Mouse (Mus musculus) adrenal gland, postnatal 36 days (tissue): ENCODE data around the gene Ykt6. TPM values are rescaled to one million over a fixed set of nuclear protein-coding genes. Genes with fewer than 3 reads are reported as not detected.
"Not testable (repeated sequence)": the region's sequence is repeated elsewhere in the genome, so short reads cannot be mapped to it uniquely, and the experiment has no call there.

ENCODE experiments used
- DNase-seq, 2 experiments: peaks; one replicate each; pipeline ENCODE4 v3.0.0; 2021; ENCODE audit warnings: mixed read lengths in 1 of 2
- long read RNA-seq, 2 experiments: library from polyadenylated mRNA; stranded (forward); transcript quantifications; one replicate each; pipeline ENCODE4 v2.0.0; 2021; ENCODE audit warnings: borderline sequencing depth in 2 of 2
- total RNA-seq, 2 experiments: library from RNA; stranded (reverse); gene quantifications; 2 replicates each; pipeline ENCODE4 v1.2.3; 2021

Gene Ykt6
- 10 to 100 TPM; 70.0 to 86.4 TPM for total RNA-seq
- long read RNA-seq, experiment 1, transcript Ykt6-201 (7 exons, 2,541 nt) = major isoform, 42 of 70 reads
- long read RNA-seq, experiment 1, partial matches to known transcripts = 0 of 70 reads
- long read RNA-seq, experiment 1, other reads (novel, unspliced or antisense) = 28 of 70 reads
- long read RNA-seq, experiment 2, transcript Ykt6-201 (7 exons, 2,541 nt) = major isoform, 10 of 16 reads
- long read RNA-seq, experiment 2, partial matches to known transcripts = 6 of 16 reads
- long read RNA-seq, experiment 2, other reads (novel, unspliced or antisense) = 0 of 16 reads

DNA sequence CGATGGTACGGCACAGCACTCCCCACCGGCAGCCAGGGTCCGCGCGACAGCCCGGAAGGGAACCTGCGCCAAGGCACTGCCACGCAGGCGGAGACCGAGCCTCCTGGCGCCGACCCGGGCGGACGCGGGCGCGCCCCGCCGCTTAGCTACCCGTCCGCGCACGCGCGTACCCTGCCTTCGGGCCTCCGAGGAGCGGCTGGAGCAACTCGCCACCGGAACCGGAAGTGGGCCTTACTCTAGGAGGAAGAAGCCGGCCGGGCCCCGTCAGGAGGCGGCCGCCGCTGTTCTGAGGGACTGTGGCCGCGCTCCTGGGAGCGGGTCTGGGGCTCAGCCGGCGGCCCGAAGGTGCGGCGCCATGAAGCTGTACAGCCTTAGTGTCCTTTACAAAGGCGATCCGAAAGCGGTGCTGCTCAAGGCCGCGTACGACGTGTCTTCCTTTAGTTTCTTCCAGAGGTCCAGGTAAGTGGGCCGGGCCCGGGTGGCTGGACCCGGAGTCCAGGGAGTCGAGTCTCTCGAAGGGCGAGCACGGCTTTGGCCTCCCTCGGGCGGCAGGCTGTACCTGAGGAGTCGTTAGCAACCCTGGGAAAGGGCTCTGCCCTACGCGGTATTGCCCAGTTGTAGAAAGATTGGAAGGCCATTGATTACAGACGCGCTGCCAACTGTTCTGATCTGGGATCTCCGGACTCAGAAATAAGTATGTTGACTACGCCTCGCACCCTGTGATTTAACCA lies at the start of gene Ykt6:
Gene Ykt6, plus strand, starts transcription at position 148 of the 731 bp plus-strand sequence.
- peak; percentile 99 for DNase-seq

DNA sequence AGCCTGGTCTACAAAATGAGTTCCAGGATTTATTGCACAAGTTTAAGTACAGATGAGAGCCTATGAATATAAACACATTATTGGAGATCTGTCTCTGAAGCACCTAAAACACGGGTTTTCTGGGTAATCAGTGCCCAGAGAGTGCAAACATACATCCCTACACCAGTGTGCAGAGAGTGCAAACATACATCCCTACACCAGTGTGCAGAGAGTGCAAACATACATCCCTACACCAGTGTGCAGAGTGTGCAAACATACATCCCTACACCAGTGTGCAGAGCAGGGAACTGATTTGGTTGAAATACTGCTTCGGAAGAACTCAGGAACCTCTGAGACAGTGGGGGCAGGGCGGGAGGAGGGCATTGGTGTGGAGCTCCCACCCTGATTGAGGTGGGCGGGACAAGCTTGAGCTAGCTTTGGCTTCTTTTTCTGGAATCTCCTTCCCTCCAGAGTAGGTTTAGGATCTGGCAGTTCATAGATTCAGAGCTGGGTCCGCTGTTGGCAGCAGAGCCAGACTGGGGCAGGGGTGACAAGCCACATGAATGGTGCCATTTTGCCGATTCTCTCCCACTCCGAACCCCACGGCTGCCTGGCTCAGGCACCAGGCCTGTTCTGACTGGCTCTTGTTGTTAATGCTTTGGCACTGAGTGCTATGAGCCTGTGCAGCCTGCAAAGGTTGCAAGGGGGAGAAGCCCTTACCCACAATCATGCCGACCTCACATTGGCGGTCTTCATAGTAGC lies 49.5 kb upstream of the Ykt6 start:
- DNase-seq = no peak

DNA sequence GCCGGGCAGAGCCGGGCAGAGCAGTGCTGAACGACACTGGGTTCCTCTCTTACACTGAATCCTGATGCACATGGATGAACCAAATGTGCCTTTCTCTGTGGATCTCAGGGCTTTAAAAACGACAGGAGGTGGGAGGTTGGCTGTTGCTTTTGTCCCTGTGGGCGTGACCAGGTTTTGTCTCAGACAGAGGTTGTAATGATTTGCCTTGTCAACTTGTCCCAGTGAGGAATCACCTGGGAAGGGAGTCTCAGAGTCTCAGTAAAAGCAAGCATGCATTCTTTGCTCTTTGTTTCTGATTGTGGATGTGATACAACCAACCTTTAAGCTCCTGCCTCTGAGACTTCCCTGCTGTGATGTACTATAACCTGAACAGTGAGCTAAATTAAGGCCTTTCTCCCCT lies 48.4 kb upstream of the Ykt6 start:
- no peak for DNase-seq

DNA sequence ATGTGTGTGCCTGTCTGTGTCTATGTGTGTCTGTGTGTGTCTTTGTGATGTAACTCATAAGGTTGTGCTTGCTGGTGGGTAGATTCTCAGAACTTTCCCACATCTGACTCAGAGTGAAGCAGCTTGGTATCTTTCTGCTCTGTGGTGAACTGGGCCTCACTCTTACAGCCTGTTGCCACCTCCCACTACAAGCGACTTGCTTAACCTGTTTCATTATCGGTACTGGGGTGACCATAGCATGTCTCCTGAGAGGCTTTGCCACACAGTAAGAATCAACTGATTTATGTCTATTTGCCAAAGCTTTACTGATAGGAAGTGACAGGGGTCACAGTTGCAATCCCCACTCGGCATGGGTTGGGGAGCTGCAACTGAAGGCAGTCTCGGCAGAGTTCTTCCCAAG lies 46.9 kb upstream of the Ykt6 start:
- no peak for DNase-seq

DNA sequence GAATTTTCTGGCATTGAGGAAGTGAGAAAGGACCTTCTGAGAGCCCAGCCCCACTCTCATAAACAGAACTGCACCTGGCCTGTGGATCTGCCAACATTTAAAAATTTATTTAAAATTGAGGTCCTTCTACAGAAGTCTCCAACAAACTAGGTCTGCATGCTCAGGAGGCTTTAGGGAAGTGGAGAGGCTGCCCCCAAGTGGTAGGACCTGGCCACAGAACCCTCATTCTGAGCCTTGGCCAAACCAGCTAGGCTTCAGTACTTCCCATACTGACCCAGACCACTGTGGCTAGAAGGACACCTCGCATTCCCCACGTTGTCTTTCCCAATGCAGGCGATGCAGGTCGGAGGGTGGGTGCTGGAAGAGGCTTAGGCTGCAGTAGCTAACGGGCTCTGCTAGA lies 42.9 kb upstream of the Ykt6 start:
- peak; percentile 66 to 72 for DNase-seq

DNA sequence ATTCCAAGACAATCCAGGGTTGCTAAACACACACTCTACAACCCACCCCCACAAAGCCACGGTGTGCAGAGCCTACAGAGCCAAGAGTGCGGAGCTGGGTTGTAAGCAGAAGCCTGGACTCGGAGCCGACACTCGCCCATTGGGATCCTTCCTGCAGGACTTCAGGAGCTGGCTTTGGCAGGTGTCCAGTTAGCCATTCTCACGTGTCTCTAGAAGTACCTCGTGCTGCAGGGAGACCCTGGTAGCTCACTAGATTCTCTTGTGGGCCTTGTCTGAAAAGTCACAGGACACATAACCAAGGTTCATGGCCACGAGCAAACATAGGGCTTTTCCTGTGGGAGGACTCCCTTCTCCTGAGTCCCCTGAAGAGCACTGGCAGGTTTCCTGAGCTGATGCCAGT lies 42.2 kb upstream of the Ykt6 start:
- no peak for DNase-seq

DNA sequence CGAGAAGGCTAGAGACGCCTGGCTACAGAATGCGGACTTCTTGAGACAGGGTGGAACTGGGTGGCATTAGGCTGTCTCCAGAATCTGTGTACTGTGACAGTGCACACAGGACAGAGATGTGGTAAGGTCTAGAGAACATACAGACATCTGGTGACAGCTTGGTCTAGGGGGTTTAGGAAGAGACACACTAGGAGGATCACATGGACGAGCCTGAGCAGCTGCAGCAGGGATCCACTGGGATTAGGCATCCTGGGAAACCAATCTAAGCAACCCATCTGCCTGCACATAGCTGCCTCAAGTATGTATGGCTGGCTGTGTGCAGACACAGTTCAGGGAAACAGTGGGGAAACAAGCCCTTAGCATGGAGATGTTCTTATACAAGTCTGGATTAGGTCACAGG lies 41.6 kb upstream of the Ykt6 start:
- DNase-seq = no peak

DNA sequence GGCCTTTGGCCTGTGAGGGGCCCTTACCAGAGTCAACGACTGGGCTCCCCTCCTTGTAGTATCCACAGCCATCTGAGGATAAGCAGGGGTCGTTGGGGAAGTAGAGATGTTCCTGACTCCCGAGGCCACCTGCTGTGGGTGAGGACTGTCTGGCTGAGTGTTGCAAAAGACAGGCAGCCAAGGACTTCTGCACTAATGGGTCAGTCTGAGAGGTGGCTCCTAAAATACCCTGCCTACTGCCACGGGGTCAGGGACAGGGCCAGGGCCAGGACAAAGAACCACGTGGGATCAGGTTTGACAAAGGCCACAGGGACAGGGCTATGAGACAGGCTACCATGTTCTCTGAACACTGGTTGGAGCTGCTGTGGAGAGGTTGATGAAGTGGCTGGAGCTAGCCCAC lies 40.6 kb upstream of the Ykt6 start:
- peak in 1 of 2 experiments; percentile 21 for DNase-seq

DNA sequence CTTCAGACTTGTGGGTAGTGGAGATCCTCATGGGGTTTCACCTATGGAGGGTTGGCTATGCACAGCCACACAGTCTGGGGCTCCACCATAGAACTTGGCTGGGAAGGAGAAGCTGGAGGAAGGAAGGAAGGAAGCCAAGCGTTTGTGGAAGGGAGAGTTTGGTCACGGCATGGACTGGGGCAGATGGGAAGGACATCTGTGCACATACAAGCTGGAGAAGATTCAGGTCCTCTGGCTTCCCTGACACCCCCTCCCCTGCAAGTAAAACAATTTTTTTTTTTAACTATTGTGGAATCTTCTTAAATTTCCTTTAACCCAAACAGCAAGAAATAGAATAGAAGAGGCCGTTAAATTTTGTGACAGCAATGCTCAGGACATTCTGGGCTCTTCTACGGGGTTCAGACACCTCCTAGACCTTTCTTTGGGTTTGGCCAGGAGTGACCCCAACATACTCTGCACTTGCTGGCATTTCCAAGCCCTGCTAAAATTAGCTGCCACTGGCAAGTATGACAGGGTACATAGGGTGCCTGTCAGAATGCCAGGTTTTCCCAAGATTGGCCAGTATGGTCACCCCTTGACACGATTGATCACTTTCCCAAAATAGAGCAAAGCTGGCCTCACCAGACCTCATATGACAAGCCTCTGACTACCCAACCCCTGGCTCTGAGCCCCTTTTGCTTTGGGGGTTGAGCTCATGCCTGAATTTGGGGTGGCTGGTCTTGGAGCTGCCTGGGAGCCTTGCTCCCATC lies 39.9 kb upstream of the Ykt6 start:
- DNase-seq = peak in 1 of 2 experiments; percentile 41

DNA sequence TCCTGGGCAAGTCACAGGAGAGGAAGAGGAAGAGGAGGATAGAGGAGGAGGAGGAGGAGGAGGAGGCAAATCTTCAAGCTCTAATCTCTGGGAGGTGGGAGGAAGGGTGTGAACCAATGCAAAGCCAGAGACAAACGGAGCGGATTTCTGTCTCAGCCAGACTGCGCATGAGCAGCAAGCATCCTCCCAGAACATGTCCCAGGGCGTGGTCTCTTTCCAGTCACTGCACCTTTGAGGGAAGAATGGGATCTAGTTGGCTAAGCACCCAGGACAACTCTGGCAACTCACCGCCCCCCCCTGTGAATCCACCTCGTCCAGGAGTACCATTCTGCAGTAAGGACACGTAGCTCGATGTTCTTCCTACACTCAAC lies 39.3 kb upstream of the Ykt6 start:
- DNase-seq = no peak

DNA sequence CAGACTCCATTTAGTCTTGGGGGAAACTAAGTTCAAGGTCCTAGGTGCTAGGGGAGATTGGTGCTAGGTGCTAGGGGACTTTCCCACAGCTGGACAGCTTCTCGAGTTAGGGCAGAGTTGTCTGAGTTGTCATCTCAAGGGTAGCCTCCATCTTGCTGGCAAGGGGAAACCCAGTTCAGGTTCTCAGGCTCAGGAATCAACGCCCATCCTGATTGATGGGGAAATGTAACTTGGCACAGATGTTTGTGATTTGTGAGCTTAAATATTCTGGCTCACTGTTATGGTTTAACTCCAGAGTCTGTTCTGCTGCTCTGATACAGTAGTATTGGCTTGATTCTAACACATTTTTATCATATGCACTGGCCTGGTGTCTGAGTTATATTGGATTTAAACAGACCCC lies 37.4 kb upstream of the Ykt6 start:
- no peak for DNase-seq

DNA sequence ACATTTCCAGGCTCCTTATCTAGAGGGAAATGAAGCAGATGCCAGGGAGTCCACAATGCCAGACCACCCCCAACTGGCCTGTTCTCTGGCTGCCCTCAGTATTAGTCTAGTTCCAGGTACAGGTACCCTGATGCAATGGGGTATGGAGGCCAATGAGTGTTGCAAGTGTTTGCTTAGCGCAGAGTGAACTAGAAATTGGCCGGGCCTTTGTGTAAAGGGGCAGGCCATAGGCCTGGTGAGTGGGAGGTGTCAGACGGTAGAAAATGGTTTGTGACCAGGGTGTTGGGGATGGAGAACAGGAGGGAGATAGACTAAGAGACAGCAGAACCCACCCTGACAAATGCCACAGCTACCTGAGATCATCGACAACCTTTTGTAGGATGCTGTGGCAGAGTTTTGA lies 35.9 kb upstream of the Ykt6 start:
- peak in 1 of 2 experiments; percentile 25 for DNase-seq

DNA sequence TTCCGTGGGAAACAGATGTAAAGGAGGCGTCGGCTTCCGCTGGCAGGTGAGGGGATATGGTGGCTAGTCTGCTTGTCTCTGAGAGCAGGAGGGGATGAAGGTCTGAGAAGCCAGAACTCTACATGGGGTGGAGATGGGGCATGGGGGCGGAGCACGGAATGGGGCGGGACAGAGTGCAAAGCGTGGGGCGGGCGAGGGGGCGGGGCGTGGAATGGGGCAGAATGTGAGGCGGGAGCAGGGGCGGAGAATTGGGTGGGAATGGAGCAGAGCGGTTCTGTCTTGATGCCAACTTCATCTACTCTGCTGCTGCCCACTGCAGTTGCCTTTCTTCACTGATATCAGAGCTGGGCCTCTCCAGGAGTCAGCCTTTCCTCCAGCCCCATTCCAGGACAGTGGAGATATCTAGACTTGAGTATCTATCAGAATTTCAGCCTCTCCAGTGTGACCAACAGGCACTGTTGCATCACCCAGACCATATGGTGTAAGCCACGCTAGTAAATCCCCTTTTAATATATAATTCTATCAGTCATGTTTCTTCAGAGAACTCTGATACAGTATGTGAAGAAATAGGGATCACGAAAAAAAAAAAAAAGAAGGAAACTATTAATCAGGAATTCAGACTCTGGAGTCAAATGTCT lies 35.1 kb upstream of the Ykt6 start:
- DNase-seq = peak in 1 of 2 experiments; percentile 36

DNA sequence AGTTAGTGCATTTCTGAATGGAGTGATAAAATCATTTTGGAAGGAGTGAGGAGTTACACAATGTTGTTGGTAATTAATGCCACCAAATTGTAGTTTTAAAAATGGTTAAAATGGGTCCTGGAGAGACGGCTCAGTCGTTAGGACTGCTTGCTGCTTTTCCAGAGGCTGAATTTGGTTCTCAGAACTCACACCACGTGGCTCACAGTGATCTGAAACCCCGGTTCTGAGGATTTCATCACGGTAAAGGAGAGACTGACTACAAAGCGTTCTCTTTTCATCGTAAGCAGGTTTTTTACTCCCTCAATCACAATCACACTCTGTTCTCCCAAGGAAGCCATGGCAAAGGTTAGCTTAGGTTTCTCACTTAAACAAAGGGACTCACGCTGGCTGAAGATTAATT lies 30.8 kb upstream of the Ykt6 start:
- DNase-seq = no peak

DNA sequence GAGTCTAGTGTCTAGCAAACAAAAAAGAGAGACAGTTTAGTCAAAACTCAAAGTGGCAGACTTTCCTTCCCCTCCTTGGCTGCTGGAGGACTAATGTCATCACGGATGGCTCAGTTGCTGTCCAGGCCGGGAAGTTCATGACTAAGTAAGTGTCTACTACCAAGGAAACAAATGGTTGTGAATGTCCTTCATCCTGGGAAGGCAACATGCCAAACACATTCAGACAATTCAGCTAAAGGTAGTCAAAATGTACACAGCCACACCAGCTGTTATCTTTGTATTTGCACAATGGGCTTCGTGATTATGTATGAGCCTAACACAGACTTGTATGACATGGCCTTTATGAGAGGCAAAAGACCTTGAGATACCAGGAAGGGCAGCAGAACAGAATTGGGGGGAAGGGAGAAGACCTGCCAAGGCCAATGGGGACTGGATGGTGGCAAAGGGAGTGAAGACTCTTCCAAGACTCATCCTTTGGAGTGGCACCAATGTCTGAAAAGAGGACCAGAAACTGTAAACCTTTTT lies 28.7 kb upstream of the Ykt6 start:
- peak; percentile 35 to 37 for DNase-seq

DNA sequence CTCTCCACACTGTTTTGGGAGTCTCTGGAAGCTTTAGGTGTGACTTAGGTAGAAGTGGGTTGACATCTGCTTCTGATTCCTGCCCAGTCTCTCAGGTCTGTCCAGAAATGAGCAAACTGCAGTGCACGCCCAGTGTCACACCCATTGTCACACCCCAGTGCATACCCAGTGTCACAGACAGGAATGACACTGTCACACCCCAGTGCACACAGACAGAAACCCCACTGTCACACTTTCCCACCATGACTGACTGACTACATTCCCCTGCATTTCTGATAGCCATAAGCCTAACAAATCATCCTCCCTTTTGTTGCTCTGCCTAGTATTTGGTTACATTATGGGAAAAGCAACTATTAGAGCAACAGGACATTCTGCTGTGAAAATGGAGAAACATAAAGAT lies 24.9 kb upstream of the Ykt6 start:
- DNase-seq = no peak

DNA sequence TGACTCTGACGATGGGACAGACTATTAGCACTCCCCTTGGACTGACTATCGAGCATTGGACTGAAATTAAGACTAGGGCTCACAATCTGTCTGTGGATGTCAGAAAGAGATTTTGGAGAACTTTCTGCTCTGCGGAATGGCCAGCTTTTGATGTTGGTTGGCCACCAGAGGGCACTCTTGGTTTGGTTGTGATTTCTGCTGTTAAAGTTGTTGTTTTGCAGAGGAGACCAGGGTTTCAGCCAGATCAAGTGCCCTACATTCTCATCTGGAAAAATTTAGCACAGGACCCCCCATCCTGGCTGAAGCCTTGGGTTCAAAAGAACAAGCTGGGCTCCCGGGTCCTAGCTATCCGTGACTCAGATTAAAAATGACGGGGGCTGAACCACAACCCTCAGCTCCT lies 23.5 kb upstream of the Ykt6 start:
- peak in 1 of 2 experiments; percentile 47 for DNase-seq

DNA sequence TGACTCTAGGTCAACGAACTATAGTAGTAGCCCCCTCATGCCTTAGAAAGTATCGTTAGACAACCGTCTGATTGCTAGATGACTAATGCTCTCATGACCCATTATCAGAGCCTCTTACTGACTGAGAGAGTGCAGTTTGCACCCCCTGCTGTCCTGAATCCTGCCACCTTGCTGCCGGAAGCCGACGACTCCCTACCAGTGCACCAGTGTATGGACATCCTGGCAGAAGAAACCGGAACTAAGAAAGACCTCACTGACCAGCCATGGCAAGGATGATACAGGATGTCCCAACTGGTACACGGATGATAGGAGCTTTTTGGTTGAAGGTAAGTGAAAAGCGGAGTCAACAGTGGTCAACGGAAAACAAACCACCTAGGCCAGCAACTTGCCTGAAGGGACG lies 21.0 kb upstream of the Ykt6 start:
- not testable (repeated sequence) for DNase-seq

DNA sequence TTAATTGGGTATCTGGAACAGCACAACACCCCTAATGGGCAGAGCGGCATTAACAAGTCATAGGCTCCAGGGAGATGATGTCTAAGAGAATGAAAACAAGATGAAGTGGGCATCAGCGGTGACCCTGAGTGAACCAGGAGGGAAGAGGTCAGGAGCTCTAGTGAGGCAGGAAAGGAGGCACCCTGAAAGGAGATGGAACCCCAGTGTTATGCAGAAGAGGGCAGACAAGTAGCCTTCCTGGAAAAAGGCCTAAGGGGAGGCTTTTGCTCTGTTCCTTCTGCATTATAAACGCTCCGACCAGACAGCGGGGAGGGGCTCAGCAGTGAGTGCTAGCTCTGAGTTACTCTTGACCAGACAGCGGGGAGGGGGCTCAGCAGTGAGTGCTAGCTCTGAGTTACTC lies 12.5 kb upstream of the Ykt6 start:
- DNase-seq = no peak

DNA sequence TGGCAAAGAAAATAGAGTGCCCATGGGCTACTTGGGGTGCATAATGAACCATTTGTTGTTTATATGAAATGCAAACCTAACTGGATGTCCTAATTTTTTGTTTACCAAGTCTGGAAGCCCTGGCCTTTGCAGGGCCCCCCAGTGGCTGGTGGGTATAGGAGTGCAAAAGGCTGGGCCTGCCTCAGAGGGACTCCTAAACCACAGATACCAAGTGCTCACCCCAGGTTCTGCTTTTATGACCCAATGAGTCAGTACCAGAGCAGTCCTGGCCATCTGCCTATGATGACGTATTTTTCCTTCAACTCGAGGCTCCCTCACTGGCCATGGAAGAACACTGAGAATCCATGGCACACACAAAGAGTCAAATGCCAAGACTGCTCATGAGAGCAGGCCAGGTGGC lies 10.4 kb upstream of the Ykt6 start:
- DNase-seq = peak; percentile 67 to 81

DNA sequence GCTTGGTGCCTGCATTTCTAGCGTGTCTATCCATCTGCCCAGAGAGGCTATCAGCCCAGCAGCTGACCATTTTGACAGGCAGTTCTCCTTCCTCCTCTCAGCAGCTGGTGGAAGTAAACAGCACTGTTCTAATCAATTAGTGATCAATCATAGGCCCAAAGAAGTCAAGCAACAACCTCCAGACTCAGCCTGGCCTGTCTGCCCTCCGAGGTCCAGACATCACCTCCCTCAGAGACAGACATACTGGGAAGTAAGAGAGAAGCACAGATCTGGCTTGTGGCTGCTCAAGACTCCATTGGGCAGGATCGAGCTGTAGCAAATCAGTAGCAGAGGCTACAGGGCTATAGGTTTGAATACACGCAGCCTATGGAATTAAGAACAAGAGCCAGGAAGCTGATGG lies 7.7 kb upstream of the Ykt6 start:
- no peak for DNase-seq
